Mouse (Mus musculus): ENCODE measurements around the gene Mnat1. TPM values are rescaled to one million over a fixed set of nuclear protein-coding genes. Genes with fewer than 3 reads are reported as not detected.

Gene Mnat1
- polyA plus RNA-seq, 1 experiment from 2014 or later = 38.2 TPM

DNA sequence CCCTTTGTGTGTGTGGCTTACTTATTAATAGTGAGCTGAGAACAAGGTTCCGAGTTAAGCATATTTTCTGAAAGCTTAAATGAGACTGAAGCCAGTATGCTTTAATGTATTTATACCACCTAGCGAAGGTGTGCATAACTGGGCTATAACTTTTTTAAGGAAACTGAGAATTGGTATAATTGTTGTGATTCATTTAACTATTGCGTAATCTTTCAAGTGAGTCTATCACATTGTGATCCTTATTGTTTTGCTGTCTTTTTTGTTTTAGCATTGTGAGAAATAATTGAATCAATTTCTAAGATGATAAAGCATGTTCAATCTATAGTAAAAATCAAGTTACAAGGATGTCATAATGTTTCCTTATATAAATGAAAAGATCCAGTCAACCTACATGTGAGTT lies 104.9 kb downstream of the Mnat1 start:
- Histone ChIP-seq H3K9ac (ENCODE audit: low read depth, low read length) (no peak overlapping the region), H3K27me3 (replicated peaks; ENCODE audit: control insufficient read depth, insufficient read depth, low read length) (no peaks in the 10 kb centered on the region), H3K4me2 (ENCODE audit: low read depth, low read length) (no peak overlapping the region), H3K4me3 (ENCODE audit: low read depth, low read length) (no peak overlapping the region), H3K27ac (replicated peaks; ENCODE audit: low read depth, low read length) (no peak overlapping the region), H3K4me1 (ENCODE audit: control insufficient read depth, insufficient read depth, low read length) (peaks cover 5% of the 10 kb centered on the region; the same call in 1 of the 2 replicates), H3K36me3 (ENCODE audit: control insufficient read depth, insufficient read depth, low read length) (no peaks in the 10 kb centered on the region), H3K9me3 (ENCODE audit: control insufficient read depth, low read length) (no peaks in the 10 kb centered on the region)
- 93% methylated on average over 3 of the region's 3 CpGs for WGBS
- no peak for ATAC-seq (ENCODE audit: low read depth)
- DNase-seq (ENCODE audit: low spot score) = no peak

DNA sequence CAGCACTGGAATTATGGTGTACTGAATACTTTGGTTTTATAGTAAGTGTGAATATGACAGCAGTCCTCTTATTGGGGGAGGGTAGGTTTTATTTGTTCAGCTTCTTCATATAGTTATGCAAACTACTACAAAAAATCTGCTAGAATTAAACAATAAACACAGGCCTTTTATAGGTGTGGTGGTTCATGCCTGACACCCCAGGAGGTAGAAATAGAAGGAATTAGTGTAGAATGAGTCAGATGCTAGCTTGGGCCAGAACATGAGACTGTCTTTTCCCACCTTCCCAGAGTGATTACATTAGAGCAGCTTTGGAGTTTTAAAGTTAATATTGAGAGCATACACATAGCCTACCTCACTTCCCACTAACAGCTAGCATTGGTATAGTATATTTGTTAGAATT lies 106.7 kb downstream of the Mnat1 start:
- ATAC-seq (ENCODE audit: low read depth) (no peak), DNase-seq (ENCODE audit: low spot score) (no peak)
- Histone ChIP-seq H3K4me3 (ENCODE audit: low read depth, low read length) (no peak overlapping the region), H3K27me3 (replicated peaks; ENCODE audit: control insufficient read depth, insufficient read depth, low read length) (no peaks in the 10 kb centered on the region), H3K4me2 (ENCODE audit: low read depth, low read length) (no peak overlapping the region), H3K9ac (ENCODE audit: low read depth, low read length) (no peak overlapping the region), H3K36me3 (ENCODE audit: control insufficient read depth, insufficient read depth, low read length) (no peaks in the 10 kb centered on the region), H3K27ac (replicated peaks; ENCODE audit: low read depth, low read length) (no peak overlapping the region), H3K9me3 (ENCODE audit: control insufficient read depth, low read length) (no peaks in the 10 kb centered on the region), H3K4me1 (ENCODE audit: control insufficient read depth, insufficient read depth, low read length) (peaks cover 5% of the 10 kb centered on the region; the same call in 1 of the 2 replicates)

DNA sequence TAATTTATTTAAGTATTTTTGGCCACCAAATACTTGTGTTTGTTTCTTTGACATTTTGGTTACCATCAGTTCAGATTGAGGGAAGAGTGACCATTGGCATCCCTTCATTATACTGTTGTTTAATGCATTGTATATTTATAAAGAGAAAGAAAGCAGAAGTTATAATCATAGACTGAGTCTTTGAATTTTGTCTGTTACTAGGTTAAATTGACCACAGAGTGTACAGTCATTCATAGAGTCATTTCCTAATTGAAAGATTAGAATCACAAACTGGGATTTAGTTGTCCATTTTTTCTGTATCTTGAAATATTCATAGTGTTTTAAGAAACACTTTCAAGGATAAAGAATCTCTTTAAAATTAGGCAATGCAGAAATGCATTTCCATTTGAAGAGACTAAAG lies 108.0 kb downstream of the Mnat1 start:
- no peak overlapping the region for H3K9ac ChIP-seq (ENCODE audit: low read depth, low read length)
- ATAC-seq (ENCODE audit: low read depth) (no peak), DNase-seq (ENCODE audit: low spot score) (no peak)
- H3K4me3 ChIP-seq (ENCODE audit: low read depth, low read length) = no peak overlapping the region
- peaks cover 5% of the 10 kb centered on the region; the same call in 1 of the 2 replicates for H3K4me1 ChIP-seq (ENCODE audit: control insufficient read depth, insufficient read depth, low read length)
- H3K36me3 ChIP-seq (ENCODE audit: control insufficient read depth, insufficient read depth, low read length) = no peaks in the 10 kb centered on the region
- no peaks in the 10 kb centered on the region for H3K9me3 ChIP-seq (ENCODE audit: control insufficient read depth, low read length)
- H3K27me3 ChIP-seq (replicated peaks; ENCODE audit: control insufficient read depth, insufficient read depth, low read length) = no peaks in the 10 kb centered on the region
- H3K27ac ChIP-seq (replicated peaks; ENCODE audit: low read depth, low read length) = no peak overlapping the region
- H3K4me2 ChIP-seq (ENCODE audit: low read depth, low read length) = no peak overlapping the region

DNA sequence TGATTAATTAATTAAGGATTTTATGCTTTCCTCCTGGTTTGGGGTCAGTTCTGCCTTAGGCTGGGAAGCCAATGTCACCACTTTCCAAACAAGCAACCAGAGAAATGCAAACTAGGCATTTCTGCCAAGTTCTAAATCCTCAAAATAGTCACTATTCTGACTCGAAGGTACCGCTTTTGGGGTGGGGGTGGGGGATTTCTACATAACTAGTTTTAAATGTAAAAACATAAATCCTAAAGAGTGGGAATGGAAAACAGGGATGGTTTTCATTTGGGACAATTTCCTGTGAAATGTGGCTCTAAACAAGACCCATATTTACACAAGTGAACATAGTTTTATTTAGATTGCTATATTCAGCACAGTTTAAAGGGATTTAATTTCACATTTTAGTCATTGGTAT lies 109.1 kb downstream of the Mnat1 start:
- no peak overlapping the region for H3K4me2 ChIP-seq (ENCODE audit: low read depth, low read length)
- no peaks in the 10 kb centered on the region for H3K27me3 ChIP-seq (replicated peaks; ENCODE audit: control insufficient read depth, insufficient read depth, low read length)
- no peak overlapping the region for H3K9ac ChIP-seq (ENCODE audit: low read depth, low read length)
- no peaks in the 10 kb centered on the region for H3K36me3 ChIP-seq (ENCODE audit: control insufficient read depth, insufficient read depth, low read length)
- peak; percentile 61 for DNase-seq (ENCODE audit: low spot score)
- no peak overlapping the region for H3K4me3 ChIP-seq (ENCODE audit: low read depth, low read length)
- ATAC-seq (ENCODE audit: low read depth) = no peak
- peaks cover 5% of the 10 kb centered on the region; the same call in 1 of the 2 replicates for H3K4me1 ChIP-seq (ENCODE audit: control insufficient read depth, insufficient read depth, low read length)
- no peak overlapping the region for H3K27ac ChIP-seq (replicated peaks; ENCODE audit: low read depth, low read length)
- WGBS = 32% methylated on average over 2 of the region's 2 CpGs
- no peaks in the 10 kb centered on the region for H3K9me3 ChIP-seq (ENCODE audit: control insufficient read depth, low read length)

DNA sequence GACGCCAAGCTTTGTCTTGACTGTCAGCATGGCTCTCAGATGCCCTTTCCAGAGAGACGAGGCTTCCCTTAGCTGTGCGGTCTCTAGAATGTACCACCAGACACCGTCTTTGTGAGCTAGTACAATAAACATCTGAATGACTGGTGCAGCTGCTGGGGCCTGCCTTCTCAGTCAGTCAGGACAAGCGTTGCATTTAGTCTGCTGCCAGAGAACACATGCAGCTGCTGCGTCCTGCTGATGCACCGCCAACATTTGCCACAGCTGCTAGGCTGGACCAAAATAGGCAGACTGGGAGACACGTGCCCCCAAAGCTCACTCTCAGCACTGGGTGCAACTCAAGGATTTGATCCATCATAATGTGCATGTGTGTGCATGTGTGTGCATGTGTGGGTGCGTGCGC lies 118.4 kb downstream of the Mnat1 start:
- Histone ChIP-seq H3K4me3 (ENCODE audit: low read depth, low read length) (no peak overlapping the region), H3K36me3 (ENCODE audit: control insufficient read depth, insufficient read depth, low read length) (no peaks in the 10 kb centered on the region), H3K4me2 (ENCODE audit: low read depth, low read length) (no peak overlapping the region), H3K9ac (ENCODE audit: low read depth, low read length) (no peak overlapping the region), H3K4me1 (ENCODE audit: control insufficient read depth, insufficient read depth, low read length) (peaks cover 8% of the 10 kb centered on the region; the same call in 1 of the 2 replicates), H3K27me3 (replicated peaks; ENCODE audit: control insufficient read depth, insufficient read depth, low read length) (no peaks in the 10 kb centered on the region), H3K27ac (replicated peaks; ENCODE audit: low read depth, low read length) (0 out of 2 replicates have a peak overlapping the region, but pooled peaks have one; percentile 56), H3K9me3 (ENCODE audit: control insufficient read depth, low read length) (no peaks in the 10 kb centered on the region)
- ATAC-seq (ENCODE audit: low read depth) = peak; percentile 90
- WGBS = 62% methylated on average over 10 of the region's 10 CpGs
- peak; percentile 88 for DNase-seq (ENCODE audit: low spot score)

DNA sequence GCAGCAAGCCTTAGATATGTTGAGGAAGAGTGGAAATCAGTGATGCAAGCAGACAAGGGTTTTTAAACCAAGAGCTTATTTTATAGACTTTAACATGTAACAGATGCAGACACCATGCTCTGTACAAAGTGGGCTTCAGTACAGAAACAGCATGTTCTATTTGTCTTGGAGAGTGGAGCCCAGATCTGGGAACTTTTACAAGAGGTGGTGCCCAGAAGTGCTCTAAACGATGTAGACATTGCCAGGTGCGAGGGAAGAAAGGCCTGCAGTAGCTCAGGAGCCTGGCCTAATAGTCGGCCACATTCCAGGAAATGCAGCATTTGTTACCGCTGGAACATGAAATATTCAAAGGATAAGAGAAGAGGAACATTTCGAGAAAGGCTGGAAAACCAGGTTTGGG lies 122.2 kb downstream of the Mnat1 start:
- DNase-seq (ENCODE audit: low spot score) (peak; percentile 72), ATAC-seq (ENCODE audit: low read depth) (no peak)
- no peaks in the 10 kb centered on the region for H3K36me3 ChIP-seq (ENCODE audit: control insufficient read depth, insufficient read depth, low read length)
- no peaks in the 10 kb centered on the region for H3K27me3 ChIP-seq (replicated peaks; ENCODE audit: control insufficient read depth, insufficient read depth, low read length)
- peak overlapping the region; percentile 67; the same call in 1 of the 2 replicates for H3K27ac ChIP-seq (replicated peaks; ENCODE audit: low read depth, low read length)
- peaks cover 8% of the 10 kb centered on the region; the same call in 1 of the 2 replicates for H3K4me1 ChIP-seq (ENCODE audit: control insufficient read depth, insufficient read depth, low read length)
- no peak overlapping the region for H3K4me2 ChIP-seq (ENCODE audit: low read depth, low read length)
- no peaks in the 10 kb centered on the region for H3K9me3 ChIP-seq (ENCODE audit: control insufficient read depth, low read length)
- 43% methylated on average over 5 of the region's 5 CpGs for WGBS
- H3K4me3 ChIP-seq (ENCODE audit: low read depth, low read length) = no peak overlapping the region
- H3K9ac ChIP-seq (ENCODE audit: low read depth, low read length) = no peak overlapping the region

DNA sequence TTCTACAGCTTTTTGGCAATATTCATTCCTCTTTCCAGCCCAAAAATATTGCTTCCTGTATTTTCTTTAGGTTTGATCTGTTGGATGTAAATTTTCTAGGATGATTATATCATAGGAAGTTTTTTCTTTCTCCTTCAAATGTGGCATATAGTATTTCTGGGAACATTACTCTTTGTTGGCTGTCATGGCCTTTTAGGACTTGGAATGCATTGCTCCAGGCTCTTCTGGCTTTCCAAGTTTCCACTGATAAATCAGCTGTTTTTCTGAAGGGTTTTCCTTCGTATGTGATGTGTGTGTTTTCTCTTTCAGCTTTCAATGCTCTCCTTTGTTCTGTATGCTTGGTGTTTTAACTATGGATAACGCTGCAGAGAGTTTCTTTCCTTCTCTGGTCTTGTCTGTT lies 131.5 kb downstream of the Mnat1 start:
- Histone ChIP-seq H3K4me2 (ENCODE audit: low read depth, low read length) (no peak overlapping the region), H3K4me3 (ENCODE audit: low read depth, low read length) (no peak overlapping the region), H3K27me3 (replicated peaks; ENCODE audit: control insufficient read depth, insufficient read depth, low read length) (no peaks in the 10 kb centered on the region), H3K27ac (replicated peaks; ENCODE audit: low read depth, low read length) (peak overlapping the region; percentile 40; the same call in 1 of the 2 replicates), H3K4me1 (ENCODE audit: control insufficient read depth, insufficient read depth, low read length) (0 out of 2 replicates have a peak, but pooled peaks cover 3% of the 10 kb centered on the region), H3K9me3 (ENCODE audit: control insufficient read depth, low read length) (no peaks in the 10 kb centered on the region), H3K9ac (ENCODE audit: low read depth, low read length) (no peak overlapping the region), H3K36me3 (ENCODE audit: control insufficient read depth, insufficient read depth, low read length) (no peaks in the 10 kb centered on the region)
- ATAC-seq (ENCODE audit: low read depth) (no peak), DNase-seq (ENCODE audit: low spot score) (peak; percentile 64)
- 24% methylated on average over 2 of the region's 2 CpGs for WGBS

DNA sequence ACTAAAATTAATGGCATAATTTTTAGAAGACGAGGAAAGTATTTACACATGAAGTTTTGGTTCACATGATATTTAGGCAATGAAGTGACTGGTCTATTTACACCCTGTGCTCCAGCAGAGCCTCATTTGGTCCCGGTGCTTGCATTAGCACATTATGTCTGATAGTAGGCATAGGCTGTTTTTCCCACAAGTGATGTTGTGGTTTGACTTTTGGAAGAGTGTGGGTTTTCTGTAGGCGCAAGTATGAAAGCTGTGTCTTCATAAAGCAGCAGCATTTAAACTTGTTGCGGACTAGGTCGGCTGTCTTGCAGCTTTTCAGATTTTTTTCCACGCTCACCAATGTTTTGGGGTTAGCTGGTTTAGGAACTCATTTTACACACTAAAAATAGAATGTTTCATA lies 135.8 kb downstream of the Mnat1 start:
- H3K27ac ChIP-seq (replicated peaks; ENCODE audit: low read depth, low read length) = 0 out of 2 replicates have a peak overlapping the region, but pooled peaks have one; percentile 31
- ATAC-seq (ENCODE audit: low read depth) = no peak
- WGBS = 77% methylated on average over 6 of the region's 6 CpGs

DNA sequence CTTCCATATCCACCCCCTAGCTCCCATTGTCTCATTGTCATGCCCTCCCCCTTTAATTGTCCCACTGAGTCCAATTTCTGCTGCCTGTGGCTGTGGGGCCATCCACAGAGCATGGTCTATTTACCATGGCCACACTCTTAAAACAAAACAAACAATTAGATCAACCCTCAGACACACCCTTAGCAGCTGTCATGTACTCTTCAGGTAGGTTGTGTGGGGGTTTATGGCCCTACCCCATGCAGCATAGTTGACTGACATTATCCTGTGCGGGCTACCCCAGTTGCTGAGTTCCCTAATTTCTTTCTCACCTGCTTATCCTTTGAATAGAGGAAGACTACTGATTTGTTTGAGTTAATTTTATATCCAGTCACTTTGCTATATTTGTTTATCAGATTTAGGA lies 136.8 kb downstream of the Mnat1 start:
- Histone ChIP-seq H3K27me3 (replicated peaks; ENCODE audit: control insufficient read depth, insufficient read depth, low read length) (no peaks in the 10 kb centered on the region), H3K27ac (replicated peaks; ENCODE audit: low read depth, low read length) (no peak overlapping the region), H3K4me2 (ENCODE audit: low read depth, low read length) (no peak overlapping the region), H3K9ac (ENCODE audit: low read depth, low read length) (no peak overlapping the region), H3K36me3 (ENCODE audit: control insufficient read depth, insufficient read depth, low read length) (peaks cover 3% of the 10 kb centered on the region; the same call in 1 of the 2 replicates), H3K9me3 (ENCODE audit: control insufficient read depth, low read length) (peaks cover 11% of the 10 kb centered on the region), H3K4me3 (ENCODE audit: low read depth, low read length) (no peak overlapping the region), H3K4me1 (ENCODE audit: control insufficient read depth, insufficient read depth, low read length) (no peaks in the 10 kb centered on the region)
- 92% methylated on average over 1 of the region's 1 CpGs for WGBS
- ATAC-seq (ENCODE audit: low read depth) (no peak), DNase-seq (ENCODE audit: low spot score) (no peak)

More for the DNA sequence above, 135.8 kb downstream of the Mnat1 start:
- no peak overlapping the region for H3K4me3 ChIP-seq (ENCODE audit: low read depth, low read length)
- peaks cover 3% of the 10 kb centered on the region; the same call in 1 of the 2 replicates for H3K36me3 ChIP-seq (ENCODE audit: control insufficient read depth, insufficient read depth, low read length)
- DNase-seq (ENCODE audit: low spot score) = peak; percentile 59
- H3K9ac ChIP-seq (ENCODE audit: low read depth, low read length) = no peak overlapping the region
- H3K4me1 ChIP-seq (ENCODE audit: control insufficient read depth, insufficient read depth, low read length) = 0 out of 2 replicates have a peak, but pooled peaks cover 3% of the 10 kb centered on the region
- no peaks in the 10 kb centered on the region for H3K27me3 ChIP-seq (replicated peaks; ENCODE audit: control insufficient read depth, insufficient read depth, low read length)
- H3K4me2 ChIP-seq (ENCODE audit: low read depth, low read length) = no peak overlapping the region
- peaks cover 11% of the 10 kb centered on the region for H3K9me3 ChIP-seq (ENCODE audit: control insufficient read depth, low read length)
